Comparison of ENCODE assay signal across 11 mouse cellular contexts in the genomic region with DNA sequence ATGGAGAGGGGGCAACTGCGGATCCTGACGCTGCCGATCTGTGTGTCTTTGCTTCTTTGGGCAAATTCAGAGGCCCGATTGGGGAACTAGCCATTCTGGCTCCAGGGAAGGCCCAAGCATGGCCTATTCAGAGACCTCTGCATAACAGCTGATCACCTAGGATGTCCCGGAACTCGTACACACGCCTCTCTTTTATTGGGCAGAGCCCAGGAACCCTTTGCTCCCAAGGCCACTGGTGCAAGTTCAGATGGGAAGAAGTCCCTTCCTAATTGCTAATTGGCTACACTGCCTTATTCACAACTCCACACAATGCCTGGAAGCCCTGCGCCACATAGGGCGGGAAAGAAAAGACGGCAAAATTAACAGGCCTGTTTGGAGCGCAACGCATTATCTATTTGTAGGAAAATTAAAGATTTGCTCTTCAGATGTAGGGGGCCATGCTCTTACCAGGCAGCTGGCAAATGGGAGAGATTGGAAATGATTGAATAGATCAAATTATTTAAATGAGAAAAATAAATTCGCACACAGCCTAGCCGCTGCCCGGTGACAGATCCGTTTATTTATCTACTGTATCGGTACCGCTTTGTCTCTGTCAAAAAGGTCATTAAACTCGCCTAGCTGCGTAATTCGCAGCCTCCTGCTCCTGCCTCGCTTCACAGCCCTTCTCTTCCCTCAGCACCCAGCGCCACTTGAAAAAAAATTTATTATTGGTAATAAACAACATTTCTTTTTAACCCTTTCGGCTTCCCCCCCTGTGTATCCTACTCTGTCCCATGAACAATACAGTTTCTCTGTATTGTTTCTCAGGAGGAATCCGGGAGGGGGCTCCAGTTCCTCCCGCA. TPM values are rescaled to one million over a fixed set of nuclear protein-coding genes. Genes with fewer than 3 reads are reported as not detected.
A peak's percentile ranks its signal among the peaks of the same experiment; 100 is the strongest.
DNase-seq lines count a peak whose midpoint lies in the region; ATAC-seq and TF ChIP-seq lines count a peak whose summit lies in the region.
"Had no signal": no experiment of that assay in that cellular context is flagged by ENCODE, and none has a peak within 500 bp of the region (broad histone marks: within the 10 kb centered on the region; RNA-seq: fewer than 3 reads in every experiment).

No protein-coding gene starts in this region.

- peak; percentile 92 for DNase-seq in midbrain, embryonic 11.5 days (ENCODE audit: low spot score, missing footprints)
- DNase-seq: cerebellum, adult 9-10 months; kidney, postnatal 25 days had no signal

- whole genome bisulfite sequencing in forebrain, embryonic 12.5 days, result under 1% methylated on average over 26 of the region's 26 CpGs
- WGBS in midbrain, embryonic 11.5 days, result 2% methylated on average over 26 of the region's 26 CpGs

- ATAC-seq in forebrain, embryonic 12.5 days (ENCODE audit: low FRiP score), result no peak
- no peak for ATAC-seq in midbrain, embryonic 11.5 days (ENCODE audit: low FRiP score)
- no peak for ATAC-seq in monocyte, adult 5-6 weeks (replicated peaks; ENCODE audit: insufficient number of reproducible peaks, low FRiP score, low TSS enrichment, poor library complexity, severe bottlenecking)
- ATAC-seq in frontal cortex, adult (ENCODE audit: low TSS enrichment), result no peak
- ATAC-seq in erythroblast, adult 5-6 weeks (replicated peaks; ENCODE audit: low FRiP score, poor library complexity, severe bottlenecking), result no peak

- H3K27ac ChIP-seq in ES-Bruce4 (ENCODE audit: insufficient read depth, low read length), result no peak overlapping the region
- peak overlapping the region; percentile 87; the same call in 1 of the 2 replicates for H3K27ac ChIP-seq in forebrain, embryonic 12.5 days
- no peak overlapping the region for H3K27ac ChIP-seq in midbrain, embryonic 11.5 days (ENCODE audit: low read depth, low read length)

- H3K9me3 ChIP-seq in E14TG2a.4 (ENCODE audit: low read length) (no peaks in the 10 kb centered on the region), ES-Bruce4 (replicated peaks; ENCODE audit: control insufficient read depth, insufficient read depth, low read length, poor library complexity, severe bottlenecking) (no peaks in the 10 kb centered on the region)
- no peaks in the 10 kb centered on the region for H3K9me3 ChIP-seq in forebrain, embryonic 12.5 days
- H3K9me3 ChIP-seq in midbrain, embryonic 11.5 days (ENCODE audit: control insufficient read depth, low read length), result no peaks in the 10 kb centered on the region

- peaks cover 93% of the 10 kb centered on the region for H3K27me3 ChIP-seq in E14TG2a.4 (ENCODE audit: insufficient read depth, low read length)
- peaks cover 14% of the 10 kb centered on the region for H3K27me3 ChIP-seq in ES-Bruce4 (ENCODE audit: control insufficient read depth, insufficient read depth, low read length, poor library complexity, severe bottlenecking)
- H3K27me3 ChIP-seq in forebrain, embryonic 12.5 days, result peaks cover 100% of the 10 kb centered on the region
- peaks cover 98% of the 10 kb centered on the region for H3K27me3 ChIP-seq in midbrain, embryonic 11.5 days (ENCODE audit: control insufficient read depth, insufficient read depth, low read length)

- H3K4me1 ChIP-seq in E14TG2a.4 (replicated peaks; ENCODE audit: low read depth, low read length), result peaks cover 90% of the 10 kb centered on the region
- H3K4me1 ChIP-seq in ES-Bruce4 (ENCODE audit: control insufficient read depth, insufficient read depth, low read length), result peaks cover 12% of the 10 kb centered on the region
- H3K4me1 ChIP-seq in forebrain, embryonic 12.5 days, result peaks cover 97% of the 10 kb centered on the region
- peaks cover 53% of the 10 kb centered on the region for H3K4me1 ChIP-seq in midbrain, embryonic 11.5 days (ENCODE audit: control insufficient read depth, insufficient read depth, low read length)

- peak overlapping the region; percentile 81 for H3K9ac ChIP-seq in ES-Bruce4 (ENCODE audit: low read depth, poor library complexity, severe bottlenecking)
- H3K9ac ChIP-seq in forebrain, embryonic 12.5 days, result peak overlapping the region; percentile 71; the same call in 1 of the 2 replicates
- H3K9ac ChIP-seq in midbrain, embryonic 11.5 days (ENCODE audit: low read length), result no peak overlapping the region

- H3K36me3 ChIP-seq in E14TG2a.4 (ENCODE audit: insufficient read depth, low read length) (no peaks in the 10 kb centered on the region), ES-Bruce4 (ENCODE audit: control insufficient read depth, insufficient read depth, low read length, poor library complexity, severe bottlenecking) (no peaks in the 10 kb centered on the region)
- H3K36me3 ChIP-seq in forebrain, embryonic 12.5 days (replicated peaks), result no peaks in the 10 kb centered on the region
- no peaks in the 10 kb centered on the region for H3K36me3 ChIP-seq in midbrain, embryonic 11.5 days (ENCODE audit: control insufficient read depth, insufficient read depth, low read length)

- no peak for TF ChIP-seq POLR2A in ES-Bruce4 (IDR thresholded peaks at IDR 0.05; ENCODE audit: insufficient read depth, low read length)

- H3K4me2 ChIP-seq in forebrain, embryonic 12.5 days, result peak overlapping the region; percentile 81
- H3K4me2 ChIP-seq in midbrain, embryonic 11.5 days, result peak overlapping the region; percentile 81; the same call in 1 of the 2 replicates

- no peak for TF ChIP-seq EP300 in ES-Bruce4 (IDR thresholded peaks at IDR 0.05; ENCODE audit: insufficient read depth, low read depth, low read length)

- TF ChIP-seq CTCF in E14TG2a.4 (conservative IDR thresholded peaks at IDR 0.05; ENCODE audit: low read length), result no peak
- TF ChIP-seq CTCF in ES-Bruce4 (IDR thresholded peaks at IDR 0.05; ENCODE audit: low read depth, low read length), result no peak

- H3K4me3 ChIP-seq in E14TG2a.4 (replicated peaks; ENCODE audit: low read length) (peak overlapping the region; percentile 79), ES-Bruce4 (ENCODE audit: low read depth, low read length) (0 out of 2 replicates have a peak overlapping the region, but pooled peaks have one; percentile 8)
- H3K4me3 ChIP-seq in forebrain, embryonic 12.5 days (replicated peaks), result peak overlapping the region; percentile 57
- no peak overlapping the region for H3K4me3 ChIP-seq in midbrain, embryonic 11.5 days (ENCODE audit: low read depth, low read length)

RNA-seq across cellular contexts. Expression of gene Grik3, which starts 1.5 kb away (rescaled TPM):
- 10.3 and 12.5 TPM in 2 replicates for polyA plus RNA-seq in ES-Bruce4 (2011; ENCODE audit: insufficient read depth, insufficient read length, low read depth, missing spikeins)
- polyA plus RNA-seq in forebrain, embryonic 12.5 days (2016; fragmentation: Nextera tagmentation; extraction: Ambion mirVana), result 2.8 and 4.2 TPM in 2 replicates
- 0.60 and 0.62 TPM in 2 replicates for polyA plus RNA-seq in midbrain, embryonic 11.5 days (2014; fragmentation: Nextera tagmentation; extraction: Ambion mirVana)
- not detected in 3 replicates for total RNA-seq in monocyte, adult 5-6 weeks (2017)
- total RNA-seq in erythroblast, adult 5-6 weeks (2015; ENCODE audit: low replicate concordance), result 0.38 TPM in 1 of 2 replicates, not detected in the other
- total RNA-seq in erythroblast, adult 5-6 weeks (2017; ENCODE audit: low replicate concordance), result not detected in 2 replicates
- total RNA-seq: liver, adult 2 months; megakaryocyte progenitor cell, adult 5-6 weeks had no signal
